Comparison of ENCODE assay signal across 15 mouse cellular contexts in the genomic region with DNA sequence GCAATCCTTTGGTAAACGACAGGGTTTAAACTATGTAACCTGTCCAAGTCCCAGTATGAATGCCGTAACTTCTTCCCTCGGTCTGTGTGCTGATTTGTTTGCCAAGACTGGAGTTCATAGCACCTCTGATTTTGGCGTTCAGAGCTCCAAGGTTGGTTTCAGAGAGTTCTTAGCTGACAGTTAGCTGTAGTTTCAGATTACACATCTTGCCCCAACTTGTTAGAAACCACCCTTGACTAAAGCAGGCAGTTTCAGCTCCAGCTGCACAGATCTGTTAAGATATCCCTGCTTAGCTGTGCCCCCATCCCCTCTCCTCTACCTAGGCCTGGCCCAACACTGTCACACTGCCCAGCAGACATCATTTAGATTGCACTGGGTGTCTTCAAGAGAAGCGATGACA.
DNase-seq lines count a peak whose midpoint lies in the region; ATAC-seq and TF ChIP-seq lines count a peak whose summit lies in the region.
"Had no signal": no experiment of that assay in that cellular context is flagged by ENCODE, and none has a peak within 500 bp of the region (broad histone marks: within the 10 kb centered on the region; RNA-seq: fewer than 3 reads in every experiment).

No protein-coding gene starts in this region.

- H3K4me1 ChIP-seq in embryonic facial prominence, embryonic 13.5 days = peaks cover 39% of the 10 kb centered on the region
- peaks cover 21% of the 10 kb centered on the region for H3K4me1 ChIP-seq in embryonic facial prominence, embryonic 10.5 days
- peaks cover 44% of the 10 kb centered on the region for H3K4me1 ChIP-seq in liver, embryonic 13.5 days (replicated peaks)
- no peaks in the 10 kb centered on the region; the same call in none of the 2 replicates for H3K4me1 ChIP-seq in liver, postnatal 0 days (ENCODE audit: insufficient read depth)
- H3K4me1 ChIP-seq in cerebellum, adult 2 months (ENCODE audit: control insufficient read depth, insufficient read depth, low read length) = peaks cover 11% of the 10 kb centered on the region
- H3K4me1 ChIP-seq: forebrain, embryonic 12.5 days had no signal

- 54% methylated on average over 5 of the region's 5 CpGs for WGBS in embryonic facial prominence, embryonic 13.5 days
- WGBS in embryonic facial prominence, embryonic 10.5 days = 77% methylated on average over 5 of the region's 5 CpGs
- 55% methylated on average over 5 of the region's 5 CpGs for WGBS in liver, embryonic 13.5 days (ENCODE audit: insufficient replicate concordance)
- WGBS in liver, postnatal 0 days (ENCODE audit: insufficient replicate concordance) = 53% methylated on average over 5 of the region's 5 CpGs
- 45% methylated on average over 5 of the region's 5 CpGs for WGBS in cerebellum, adult 2 months

- H3K27ac ChIP-seq in embryonic facial prominence, embryonic 13.5 days = peak overlapping the region; percentile 28; the same call in 1 of the 2 replicates
- no peak overlapping the region for H3K27ac ChIP-seq in embryonic facial prominence, embryonic 10.5 days (replicated peaks)
- 0 out of 2 replicates have a peak overlapping the region, but pooled peaks have one; percentile 7 for H3K27ac ChIP-seq in liver, embryonic 13.5 days
- no peak overlapping the region for H3K27ac ChIP-seq in liver, postnatal 0 days (ENCODE audit: low read depth)
- no peak overlapping the region for H3K27ac ChIP-seq in cerebellum, adult 2 months (ENCODE audit: insufficient read depth, low read length)
- H3K27ac ChIP-seq: forebrain, embryonic 12.5 days; kidney, postnatal 0 days; layer of hippocampus, adult 2 months had no signal

- no peaks in the 10 kb centered on the region for H3K9me3 ChIP-seq in embryonic facial prominence, embryonic 13.5 days
- no peaks in the 10 kb centered on the region for H3K9me3 ChIP-seq in embryonic facial prominence, embryonic 10.5 days
- H3K9me3 ChIP-seq in liver, embryonic 13.5 days (replicated peaks) = no peaks in the 10 kb centered on the region
- H3K9me3 ChIP-seq in liver, postnatal 0 days (ENCODE audit: low read length) = no peaks in the 10 kb centered on the region
- H3K9me3 ChIP-seq: forebrain, embryonic 12.5 days had no signal

- ATAC-seq in embryonic facial prominence, embryonic 13.5 days (ENCODE audit: insufficient number of reproducible peaks, insufficient read depth, low FRiP score, low TSS enrichment, low read depth) = no peak
- ATAC-seq in liver, embryonic 13.5 days (ENCODE audit: low read depth) = peak; percentile 59
- ATAC-seq in liver, postnatal 0 days = no peak
- ATAC-seq in megakaryocyte progenitor cell, adult 5-6 weeks (replicated peaks; ENCODE audit: poor library complexity) = peak; percentile 56
- ATAC-seq: inflammation-experienced regulatory T-cells, adult 6 months had no signal

- no peak overlapping the region for H3K4me2 ChIP-seq in embryonic facial prominence, embryonic 13.5 days
- H3K4me2 ChIP-seq in liver, embryonic 13.5 days = no peak overlapping the region
- no peak overlapping the region for H3K4me2 ChIP-seq in liver, postnatal 0 days (ENCODE audit: low read depth, low read length)
- H3K4me2 ChIP-seq: forebrain, embryonic 12.5 days had no signal

- intact Hi-C loops in left cerebral cortex, postnatal 10 days (cut with DNase I) = no loop called here

- no peak for TF ChIP-seq POLR2A in cerebellum, adult 2 months (IDR thresholded peaks at IDR 0.05; ENCODE audit: borderline replicate concordance, insufficient read depth, low read length)

- H3K4me3 ChIP-seq in embryonic facial prominence, embryonic 13.5 days = no peak overlapping the region
- no peak overlapping the region for H3K4me3 ChIP-seq in embryonic facial prominence, embryonic 10.5 days
- no peak overlapping the region for H3K4me3 ChIP-seq in liver, embryonic 13.5 days (replicated peaks)
- no peak overlapping the region for H3K4me3 ChIP-seq in liver, postnatal 0 days (ENCODE audit: low read depth, low read length)
- H3K4me3 ChIP-seq in cerebellum, adult 2 months (replicated peaks; ENCODE audit: insufficient read depth, low read depth, low read length) = no peak overlapping the region
- H3K4me3 ChIP-seq: forebrain, embryonic 12.5 days; layer of hippocampus, adult 2 months had no signal

- no peak for TF ChIP-seq CTCF in liver, postnatal 0 days (IDR thresholded peaks at IDR 0.05; ENCODE audit: low read depth)
- no peak for TF ChIP-seq CTCF in cerebellum, adult 2 months (IDR thresholded peaks at IDR 0.05; ENCODE audit: borderline replicate concordance, insufficient read depth, low read depth, low read length)

- H3K36me3 ChIP-seq in embryonic facial prominence, embryonic 13.5 days = peaks cover 21% of the 10 kb centered on the region; the same call in 1 of the 2 replicates
- no peaks in the 10 kb centered on the region for H3K36me3 ChIP-seq in embryonic facial prominence, embryonic 10.5 days (replicated peaks)
- H3K36me3 ChIP-seq in liver, embryonic 13.5 days = no peaks in the 10 kb centered on the region
- H3K36me3 ChIP-seq in liver, postnatal 0 days (replicated peaks; ENCODE audit: insufficient read depth, low read length) = no peaks in the 10 kb centered on the region
- H3K36me3 ChIP-seq: forebrain, embryonic 12.5 days had no signal

- H3K9ac ChIP-seq in embryonic facial prominence, embryonic 13.5 days = no peak overlapping the region
- no peak overlapping the region for H3K9ac ChIP-seq in liver, embryonic 13.5 days
- no peak overlapping the region for H3K9ac ChIP-seq in liver, postnatal 0 days (replicated peaks)
- H3K9ac ChIP-seq: forebrain, embryonic 12.5 days had no signal

- no peak for DNase-seq in embryonic facial prominence, embryonic 10.5 days (ENCODE audit: low spot score)
- no peak for DNase-seq in liver, embryonic 13.5 days
- no peak for DNase-seq in liver, postnatal 0 days
- DNase-seq in fat pad, adult 2 months (ENCODE audit: extremely low read depth, low read depth, low spot score) = peak; percentile 88
- no peak for DNase-seq in left cerebral cortex, postnatal 10 days (ENCODE audit: extremely low spot score in 1 of 2, low spot score in 2 of 2)
- DNase-seq in cerebellum, adult 2 months = no peak
- DNase-seq: gastrocnemius, postnatal 25 days; lung, postnatal 14 days; spleen, adult 18-20 months had no signal

- TF ChIP-seq EP300 in liver, postnatal 0 days (IDR thresholded peaks at IDR 0.05; ENCODE audit: low read depth) = no peak

- no peaks in the 10 kb centered on the region for H3K27me3 ChIP-seq in embryonic facial prominence, embryonic 13.5 days
- H3K27me3 ChIP-seq in embryonic facial prominence, embryonic 10.5 days (replicated peaks; ENCODE audit: low read depth, poor library complexity, severe bottlenecking) = no peaks in the 10 kb centered on the region
- no peaks in the 10 kb centered on the region for H3K27me3 ChIP-seq in liver, embryonic 13.5 days
- H3K27me3 ChIP-seq in liver, postnatal 0 days (ENCODE audit: insufficient read depth, low read length) = no peaks in the 10 kb centered on the region
- H3K27me3 ChIP-seq in cerebellum, adult 2 months (ENCODE audit: control insufficient read depth, insufficient read depth, low read length) = no peaks in the 10 kb centered on the region

Comparison
In these comparisons a context has a peak if more than half of its experiments do, and no peak if none do; other contexts are left out.
1. ATAC-seq: peak in liver, embryonic 13.5 days (single experiment) and megakaryocyte progenitor cell, adult 5-6 weeks (single experiment); none in embryonic facial prominence, embryonic 13.5 days (single experiment) and liver, postnatal 0 days (single experiment).
2. H3K27ac ChIP-seq: peak in embryonic facial prominence, embryonic 13.5 days (single experiment) and liver, embryonic 13.5 days (single experiment); none in embryonic facial prominence, embryonic 10.5 days (single experiment), liver, postnatal 0 days (single experiment) and cerebellum, adult 2 months (single experiment).